Mouse (Mus musculus) forelimb bud, embryonic 11.5 days (tissue): ENCODE results near the gene Prss43.
"Not testable (repeated sequence)": the region's sequence is repeated elsewhere in the genome, so short reads cannot be mapped to it uniquely, and the experiment has no call there.

ENCODE experiments used
- DNase-seq: peaks from one replicate; pipeline ENCODE4 v3.0.0-alpha.2; 2012; ENCODE audit warnings: low read depth, low spot score

Prss43 gene

DNA sequence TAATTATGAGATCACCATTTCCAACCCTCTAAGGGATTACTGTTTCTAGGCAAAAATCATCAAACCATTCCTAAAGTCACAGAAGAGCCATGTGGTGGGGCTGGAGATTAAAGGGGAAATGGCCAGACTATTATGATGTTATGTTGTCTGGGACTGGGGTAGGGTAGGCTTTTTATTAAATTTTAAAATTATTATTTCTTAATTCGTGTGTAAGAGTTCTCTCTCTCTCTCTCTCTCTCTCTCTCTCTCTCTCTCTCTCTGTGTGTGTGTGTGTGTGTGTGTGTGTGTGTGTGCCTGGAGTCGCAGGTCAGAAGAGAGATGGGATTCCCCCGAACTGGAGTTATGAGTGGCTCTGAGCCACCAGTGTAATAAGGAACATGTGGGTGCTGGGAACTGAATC, at the start of gene Prss43:
Prss43 (plus strand) TSS at position 301 of the 400 bp plus-strand sequence.
- no peak for DNase-seq

DNA sequence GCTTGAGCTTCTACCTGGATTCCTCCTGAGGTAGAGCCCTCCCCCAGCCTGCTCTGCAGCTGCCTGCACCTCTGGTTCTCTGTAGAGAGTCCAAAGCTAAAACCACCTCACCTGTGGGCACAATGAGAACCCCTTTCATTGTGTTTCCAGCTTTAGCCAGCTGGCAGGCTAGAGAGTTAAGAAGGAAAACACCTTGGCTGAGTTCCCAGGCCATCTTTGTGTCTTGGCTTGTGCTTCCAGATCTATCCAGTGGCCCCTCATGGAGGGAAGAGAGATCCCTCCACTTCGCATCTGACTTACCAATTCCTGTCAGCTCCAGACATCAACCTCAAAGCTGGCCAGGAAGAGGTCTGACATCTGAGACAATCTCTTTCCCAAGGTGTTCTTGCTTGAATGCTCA, 48.4 kb upstream of the Prss43 start:
- no peak for DNase-seq

DNA sequence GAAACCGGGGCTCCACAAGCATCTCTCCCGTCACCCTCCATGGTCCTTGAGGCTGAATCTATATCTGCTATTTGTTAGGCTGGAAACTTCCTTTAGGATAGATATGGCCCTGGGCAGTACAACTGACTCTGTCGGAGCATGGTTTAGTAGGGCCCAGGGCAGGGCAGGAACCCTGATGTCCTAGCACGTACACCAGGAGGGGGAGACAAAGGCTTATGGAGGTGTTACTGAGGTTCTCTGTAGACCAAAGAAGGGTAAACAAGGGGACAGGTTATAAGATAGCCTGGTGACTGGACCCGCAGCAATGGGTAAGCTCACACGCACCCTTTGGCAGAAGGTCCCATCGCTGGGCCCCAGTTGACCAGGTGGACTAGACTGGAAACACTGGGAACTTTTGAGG, 47.9 kb upstream of the Prss43 start:
- DNase-seq, result no peak

DNA sequence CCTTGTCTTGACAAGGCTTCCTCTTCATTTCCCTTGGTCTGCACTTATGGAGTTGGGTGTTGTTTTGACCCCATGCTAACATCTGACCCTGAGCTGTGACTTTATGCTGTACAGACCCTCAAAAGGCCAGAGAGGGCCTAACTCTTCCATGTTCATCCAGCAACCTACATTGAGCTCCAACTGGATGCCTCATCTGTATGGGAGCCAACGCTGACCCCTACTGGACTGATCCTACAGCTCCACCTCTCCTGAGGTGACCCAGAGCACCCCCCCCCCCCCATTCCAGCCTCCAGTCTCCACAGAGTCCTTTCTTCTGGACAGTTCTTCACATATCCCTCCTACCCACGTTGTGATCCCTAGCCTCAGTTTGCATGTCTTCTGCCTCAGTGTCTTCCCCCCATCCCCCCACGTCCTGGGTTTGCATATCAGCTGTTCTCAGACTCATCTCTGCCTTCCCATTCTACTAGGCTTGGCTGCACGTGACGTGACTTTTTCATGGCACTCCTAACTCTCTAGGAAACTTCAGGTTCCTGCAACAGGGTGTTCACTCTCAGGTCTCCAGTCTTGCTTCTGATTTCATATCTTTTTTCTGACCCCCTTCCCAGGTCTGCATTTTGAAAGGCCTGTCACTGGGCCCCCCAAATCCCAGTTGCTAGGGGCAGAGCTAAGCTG, 47.1 kb upstream of the Prss43 start:
- DNase-seq, result peak; percentile 52

DNA sequence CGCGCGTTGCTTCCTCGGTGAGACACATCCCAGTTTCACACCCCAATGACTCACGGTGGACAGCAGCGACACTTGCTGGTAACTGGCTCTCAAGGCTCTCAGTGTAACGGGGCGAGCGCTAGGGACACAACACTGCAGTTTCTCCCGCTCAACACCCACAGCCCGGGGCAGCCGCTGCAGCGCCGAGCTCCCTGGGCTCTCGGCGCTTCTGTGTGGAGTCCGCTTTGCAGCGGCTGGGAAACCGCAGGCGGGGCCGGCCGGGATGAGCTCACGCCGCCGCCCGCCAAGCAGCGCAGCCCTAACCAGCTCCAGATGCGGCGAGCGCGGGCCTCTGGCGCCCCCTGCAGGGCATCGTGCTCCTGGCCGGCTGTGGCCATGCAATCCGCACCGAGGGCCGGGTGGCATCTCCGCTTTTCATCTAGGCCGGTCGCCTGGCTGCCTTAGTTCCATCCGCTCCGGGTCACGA, 45.2 kb upstream of the Prss43 start:
- peak; percentile 92 for DNase-seq

DNA sequence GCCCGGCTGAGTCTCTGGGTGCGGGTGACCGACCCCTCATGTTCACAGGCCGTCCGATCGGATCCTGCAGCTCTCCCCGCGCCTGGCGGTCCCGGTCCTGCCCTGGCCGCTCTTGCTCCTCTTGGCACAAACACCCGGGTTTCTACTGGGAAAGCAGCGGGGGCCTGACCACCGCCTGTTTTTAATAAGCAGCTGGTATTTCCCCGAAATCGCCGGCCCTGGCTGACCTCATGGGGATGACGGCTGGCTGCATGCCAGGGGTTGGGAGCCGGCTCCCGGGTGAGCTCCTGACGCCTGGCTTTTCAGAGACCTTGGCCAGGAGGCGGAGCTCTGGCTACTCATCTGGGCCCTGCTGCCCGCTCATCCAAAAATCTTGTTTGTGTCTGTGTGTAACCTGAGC, 44.8 kb upstream of the Prss43 start:
- DNase-seq, result peak; percentile 87

DNA sequence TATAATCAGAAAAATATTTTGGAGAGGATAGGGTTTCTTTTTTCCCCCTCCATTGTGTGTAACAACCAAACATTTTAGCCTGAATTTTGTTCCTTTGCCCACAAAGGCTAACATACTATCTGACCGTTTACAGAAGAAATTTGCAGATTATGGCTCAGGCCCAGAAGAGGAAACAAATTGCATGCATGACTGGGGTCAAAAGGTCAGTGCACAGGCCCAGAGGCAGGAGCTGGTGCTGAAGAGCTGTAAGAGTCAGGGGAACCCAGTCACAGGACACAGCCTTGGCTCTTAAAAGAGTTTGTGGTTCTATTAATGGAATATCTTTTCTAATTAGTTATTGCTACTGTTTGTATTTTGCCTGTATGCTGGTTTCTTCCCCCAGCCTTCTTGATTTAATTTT, 42.9 kb upstream of the Prss43 start:
- DNase-seq, result no peak

DNA sequence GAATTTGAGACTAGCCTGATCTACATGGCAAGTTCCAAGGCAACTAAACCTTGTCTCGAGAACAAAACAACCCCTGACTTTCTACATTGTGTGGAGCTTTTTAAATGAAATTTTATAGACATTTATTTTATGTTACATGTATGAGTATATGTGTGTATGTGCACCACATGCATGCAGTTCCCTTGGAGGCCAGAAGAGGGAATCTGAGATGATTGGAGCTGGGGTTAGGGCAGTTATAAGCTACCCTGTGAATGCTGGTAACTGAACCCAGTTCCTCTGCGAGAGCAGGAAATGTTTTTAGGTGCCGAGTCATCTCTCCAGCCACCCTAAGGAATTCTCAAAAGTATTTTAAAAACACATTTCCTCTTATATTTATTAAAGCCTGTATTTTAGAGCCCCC, 38.3 kb upstream of the Prss43 start:
- no peak for DNase-seq

DNA sequence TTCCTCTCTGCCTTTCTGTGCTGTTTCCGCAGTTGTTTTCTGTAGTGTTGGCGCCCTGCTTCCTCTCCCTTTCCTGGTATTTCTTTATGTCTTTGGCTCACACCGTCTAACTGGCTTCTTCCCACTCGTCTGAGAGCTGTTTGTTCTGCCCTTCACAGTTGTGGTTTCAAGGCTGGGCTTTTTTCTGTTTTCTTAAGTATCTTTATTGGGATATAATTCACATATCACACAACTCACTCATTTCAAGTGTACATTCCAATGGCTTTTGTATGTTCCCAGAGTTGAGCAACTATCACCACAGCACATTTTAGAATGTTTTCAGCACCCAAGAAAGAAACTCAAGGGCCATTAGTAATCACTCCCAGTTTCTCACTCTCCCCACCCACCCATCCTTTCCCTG, 36.0 kb upstream of the Prss43 start:
- no peak for DNase-seq

DNA sequence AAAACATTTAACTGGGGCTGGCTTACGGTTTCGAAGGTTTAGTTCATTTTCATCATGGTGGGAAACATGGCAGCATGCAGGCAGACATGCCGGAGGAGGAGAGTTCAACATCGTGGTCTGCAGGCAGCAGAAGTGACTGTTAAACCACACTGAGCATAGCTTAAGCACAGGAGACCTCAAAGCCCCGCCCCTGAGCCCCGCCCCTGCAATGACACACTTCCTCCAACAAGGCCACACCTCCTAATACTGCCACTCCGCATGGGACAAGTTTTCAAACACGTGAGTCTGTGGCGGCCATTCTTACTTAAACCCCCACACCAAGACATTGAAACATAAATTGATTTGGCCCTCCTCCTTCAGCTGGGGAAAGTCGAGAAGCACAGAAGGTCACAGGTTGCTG, 29.5 kb upstream of the Prss43 start:
- no peak for DNase-seq

DNA sequence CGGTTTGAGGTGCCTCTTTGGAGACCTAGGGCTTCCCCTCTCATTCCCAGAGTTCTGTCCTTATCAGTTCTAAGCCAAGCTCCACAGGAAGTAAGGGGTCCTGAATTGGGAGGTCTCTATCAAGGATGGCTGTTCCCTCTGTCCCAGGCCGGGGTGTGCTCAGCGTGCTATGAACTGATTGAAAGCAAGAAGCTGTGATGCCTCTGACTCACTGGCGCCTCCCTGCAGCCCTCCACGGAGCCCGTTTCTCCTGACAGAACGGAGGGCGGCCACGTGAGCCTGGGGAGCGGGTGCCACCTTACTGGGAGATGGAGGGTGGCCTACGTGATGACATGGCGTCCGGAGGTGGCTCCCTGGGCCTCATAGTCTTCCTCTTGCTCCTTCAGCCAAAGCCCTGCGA, 28.6 kb upstream of the Prss43 start, which contains the start of gene Prss42:
Prss42 (plus strand) TSS at position 301 of the 400 bp plus-strand sequence.
- DNase-seq, result no peak

DNA sequence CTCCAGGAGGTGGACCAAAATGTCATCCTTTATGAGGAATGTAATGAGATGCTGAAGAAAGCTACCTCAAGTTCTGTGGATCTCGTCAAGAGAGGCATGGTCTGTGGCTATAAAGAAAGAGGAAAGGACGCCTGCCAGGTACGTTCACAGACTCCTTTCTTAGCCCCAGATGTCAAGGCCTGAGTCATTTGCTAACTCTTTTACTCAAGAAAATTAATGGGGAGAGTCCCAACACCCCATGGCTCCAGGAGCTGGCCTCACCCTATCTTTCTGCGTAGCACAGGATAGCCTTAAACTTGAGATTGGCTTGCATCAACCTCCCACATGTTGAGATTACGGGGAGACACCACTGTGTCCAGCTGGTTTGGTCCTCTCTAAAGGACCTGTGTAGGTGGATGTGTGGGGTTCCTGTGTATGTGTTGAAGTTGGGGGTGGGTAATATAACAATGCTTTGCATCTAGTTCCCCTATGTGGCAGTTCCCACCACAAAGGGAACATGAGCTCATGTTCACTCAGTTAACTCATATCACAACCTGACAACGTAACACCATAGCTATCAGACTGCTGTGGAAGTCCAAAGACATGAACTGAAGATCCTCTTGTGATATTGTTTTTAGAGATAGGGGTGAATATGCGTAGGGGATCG, 25.5 kb upstream of the Prss43 start:
- DNase-seq, result no peak

DNA sequence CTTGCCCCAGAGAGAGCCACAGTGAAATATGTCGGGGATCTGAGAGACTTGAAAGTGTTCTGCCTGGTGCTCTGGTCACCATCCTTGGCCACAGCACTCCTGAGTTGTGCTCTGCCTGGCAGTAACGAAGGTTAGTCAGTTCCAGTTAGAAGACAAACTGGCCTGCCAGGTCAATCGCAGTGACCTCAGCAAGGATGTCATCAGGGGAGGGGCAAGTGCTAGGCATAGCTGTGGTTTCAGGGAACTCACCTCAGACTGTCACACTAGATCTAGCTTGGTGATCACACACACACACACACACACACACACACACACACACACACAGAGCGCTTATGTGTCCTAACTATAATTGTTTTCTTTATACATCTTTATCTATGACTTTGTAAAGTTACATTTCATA, 23.2 kb upstream of the Prss43 start:
- DNase-seq, result no peak

DNA sequence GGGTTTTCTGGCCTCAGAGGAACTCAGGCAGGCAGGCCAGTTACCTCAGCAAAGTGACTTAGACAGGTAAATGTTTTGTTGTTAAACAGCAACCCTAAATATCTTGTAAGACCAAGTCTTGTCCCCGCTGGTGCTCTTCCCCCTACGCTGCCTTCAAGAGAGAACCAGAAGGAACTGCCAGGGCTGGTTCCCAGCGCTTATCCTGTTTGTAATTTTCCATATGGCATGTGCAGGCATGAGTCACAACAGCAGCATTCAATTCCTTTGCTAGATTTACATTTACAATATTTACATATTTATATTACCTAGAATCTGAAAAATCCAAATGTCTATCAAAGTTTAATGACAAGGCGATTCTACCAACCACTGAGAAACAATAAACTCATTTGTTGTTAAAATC, 16.4 kb upstream of the Prss43 start:
- no peak for DNase-seq

DNA sequence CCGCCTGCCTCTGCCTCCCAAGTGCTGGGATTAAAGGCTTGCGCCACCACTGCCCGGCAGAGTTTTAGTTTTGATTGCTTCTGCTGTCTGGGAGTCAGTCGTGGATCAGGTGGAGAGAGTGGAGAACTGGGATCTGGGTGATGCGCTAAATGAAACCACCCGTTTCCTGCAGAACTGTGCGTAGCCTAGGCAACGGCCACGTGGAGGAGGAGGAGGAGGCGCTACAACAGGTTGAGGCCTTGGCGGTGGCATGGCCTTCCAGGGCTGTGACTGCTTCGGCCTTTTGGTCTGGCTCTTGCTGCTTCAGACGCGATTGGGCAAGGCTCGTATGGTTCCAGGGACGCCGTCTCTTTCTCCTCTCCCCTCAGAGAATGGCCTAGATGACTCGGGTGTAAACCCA, 12.7 kb upstream of the Prss43 start, which contains the start of gene Prss44:
Prss44 (plus strand) TSS at position 206 of the 400 bp plus-strand sequence.
- no peak for DNase-seq

DNA sequence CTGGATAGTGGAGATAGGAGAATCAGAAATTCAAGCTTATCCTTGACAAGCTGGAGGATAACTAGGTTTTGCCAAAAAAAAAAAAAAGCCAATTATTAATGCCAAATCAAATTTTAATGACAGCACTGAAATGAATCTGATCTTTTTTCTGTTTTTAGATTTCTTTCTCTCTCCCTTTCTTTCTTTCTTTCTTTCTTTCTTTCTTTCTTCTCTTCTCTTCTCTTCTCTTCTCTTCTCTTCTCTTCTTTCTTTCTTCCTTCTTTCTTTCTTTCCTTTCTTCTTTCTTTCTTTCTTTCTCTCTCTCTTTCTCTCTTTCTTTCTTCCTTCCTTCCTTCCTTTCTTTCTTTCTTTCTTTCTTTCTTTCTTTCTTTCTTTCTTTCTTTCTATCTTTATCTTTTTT, 5.9 kb upstream of the Prss43 start:
- DNase-seq, result not testable (repeated sequence)

DNA sequence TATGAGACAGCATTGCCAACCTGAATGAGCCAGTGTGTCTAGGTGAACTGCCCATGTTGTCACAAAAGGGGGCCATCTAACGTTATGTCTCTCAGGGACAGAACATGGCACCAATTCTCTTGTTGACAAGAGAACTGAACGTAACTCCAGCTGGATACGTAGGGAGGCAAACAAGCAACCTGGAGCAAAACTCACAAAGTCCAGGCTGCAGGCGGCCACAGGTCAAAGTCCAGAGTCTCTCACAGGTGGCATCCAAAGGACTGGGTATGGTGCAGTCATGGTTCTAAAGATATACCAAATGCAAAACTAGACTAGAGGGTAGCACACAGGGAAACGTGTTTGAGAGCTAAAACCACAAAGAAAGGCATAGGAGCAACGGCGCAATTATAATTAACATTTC, 5.1 kb upstream of the Prss43 start:
- no peak for DNase-seq

DNA sequence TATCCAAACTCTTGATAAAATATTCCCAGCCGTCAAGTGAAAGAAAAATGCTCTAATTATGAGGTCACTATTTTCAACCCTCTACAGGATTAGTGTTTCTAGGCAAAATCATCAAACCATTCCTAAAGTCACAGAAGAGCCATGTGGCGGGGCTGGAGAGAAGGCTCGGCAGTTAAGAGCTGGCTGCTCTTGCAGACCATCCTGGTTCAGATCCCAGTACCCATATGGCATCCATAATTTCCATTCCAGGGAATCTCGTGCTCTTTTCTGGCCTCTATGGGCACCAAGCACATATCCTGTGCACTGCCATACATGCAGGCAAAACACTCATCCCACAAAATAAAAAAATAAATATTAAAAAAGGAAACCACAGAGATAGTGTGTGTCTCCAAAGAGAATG, 1.1 kb upstream of the Prss43 start:
- DNase-seq, result no peak

DNA sequence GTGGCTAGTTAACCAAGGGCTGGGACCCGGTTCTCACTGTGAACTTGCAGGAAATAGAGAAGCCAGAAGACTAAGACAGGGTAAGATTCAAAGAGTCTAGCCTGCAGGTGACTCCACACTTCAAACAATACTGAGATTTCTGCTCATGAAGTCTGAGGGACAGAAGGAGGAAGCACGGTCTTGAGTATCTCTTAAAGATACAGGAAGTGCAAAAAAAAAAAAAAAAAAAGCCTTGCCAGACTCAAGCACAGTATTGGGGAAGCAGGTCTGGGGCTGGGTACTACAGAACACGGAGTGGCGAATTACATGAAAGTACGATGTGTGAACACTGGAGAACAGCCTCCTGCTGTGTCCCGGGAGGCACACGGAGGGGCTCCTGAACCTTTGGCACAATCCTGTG, 658 bp upstream of the Prss43 start:
- DNase-seq, result no peak

DNA sequence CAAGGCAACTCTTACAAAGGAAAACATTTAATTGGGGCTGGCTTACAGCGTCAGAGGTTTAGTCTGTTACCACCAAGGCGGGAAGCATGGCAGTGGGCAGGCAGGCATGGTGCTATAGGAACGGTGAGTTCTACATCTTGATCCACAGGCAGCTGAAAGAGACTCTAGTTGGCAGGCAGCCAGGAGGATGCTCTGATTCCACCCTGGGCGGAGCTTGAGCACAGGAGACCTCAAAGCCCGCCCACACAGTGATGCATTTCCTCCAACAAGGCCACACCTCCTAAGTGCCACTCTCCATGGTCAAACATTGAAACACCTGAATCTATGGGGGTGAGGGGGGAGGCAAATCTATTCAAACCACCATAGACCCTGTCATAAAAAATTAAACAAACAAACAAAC, 6.5 kb downstream of the Prss43 start:
- DNase-seq, result no peak

DNA sequence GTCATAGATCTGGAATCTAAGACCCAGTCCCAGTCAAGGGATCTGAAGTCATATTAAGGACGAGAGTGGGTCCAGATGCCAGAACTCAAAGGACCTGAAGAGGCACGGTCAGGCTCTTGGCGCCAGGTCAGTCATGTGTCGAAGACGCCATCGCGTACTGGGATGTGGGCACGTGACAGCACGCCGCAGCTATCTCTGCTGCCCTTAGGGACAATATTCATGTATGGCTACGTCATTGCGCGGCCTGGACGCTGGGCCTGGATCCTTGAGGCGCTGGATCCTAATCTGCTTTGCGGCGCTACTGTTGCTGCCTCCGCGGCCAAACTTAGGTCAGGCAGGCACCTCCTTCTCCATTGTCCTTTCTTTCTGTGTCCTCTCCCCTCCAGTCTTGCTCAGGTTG, 7.9 kb downstream of the Prss43 start, which contains the start of gene Prss45:
Prss45 (plus strand) TSS at position 178 of the 400 bp plus-strand sequence.
- no peak for DNase-seq

DNA sequence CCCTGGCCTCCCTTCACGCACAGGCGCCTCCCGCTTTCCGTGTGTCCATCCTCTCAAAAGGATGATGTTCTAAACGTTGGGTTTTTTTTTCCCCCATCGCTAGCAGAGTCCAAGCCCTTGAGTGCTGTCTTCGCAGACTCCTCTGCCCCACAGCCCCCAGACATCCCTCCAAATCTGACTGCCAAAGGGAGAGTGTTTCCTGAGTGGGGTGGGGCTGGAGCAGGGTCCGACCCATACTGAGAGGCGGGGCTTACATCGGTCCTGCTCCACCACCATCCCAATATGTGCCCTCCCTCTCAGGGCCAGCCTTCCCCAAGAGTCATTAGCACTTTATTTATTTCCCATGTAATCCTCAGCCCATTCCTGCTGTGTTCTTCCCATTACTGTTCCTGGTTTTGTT, 8.5 kb downstream of the Prss43 start:
- no peak for DNase-seq

DNA sequence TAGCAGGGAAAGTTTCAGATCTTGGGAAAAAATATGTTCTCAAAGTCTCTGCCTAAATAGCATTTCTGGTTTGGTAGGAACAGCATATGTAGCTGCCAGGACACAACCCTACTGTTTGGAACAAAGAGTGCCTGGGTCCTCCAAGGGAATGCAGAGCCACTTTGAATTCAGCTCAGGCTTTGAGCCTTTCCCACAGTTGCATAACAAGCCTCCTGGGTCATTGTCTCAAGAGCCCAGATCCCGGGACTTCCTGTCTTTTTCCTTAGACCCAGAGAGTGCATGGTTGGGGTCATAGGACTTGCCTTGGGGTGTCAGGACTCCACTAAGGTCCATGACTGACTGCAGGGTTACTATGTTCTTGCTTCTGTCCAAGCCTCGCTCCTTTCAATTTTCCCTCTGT, 9.6 kb downstream of the Prss43 start:
- no peak for DNase-seq
